Mouse (Mus musculus): Measurements from ENCODE around the gene Smpd2.

Smpd2 gene

GRCm38 (mm10) chr10:41509160-41509559, 19.0 kb upstream of the Smpd2 start:
- no peak for TF ChIP-seq GATA4 (IDR thresholded peaks at IDR 0.05; ENCODE audit: insufficient replicate concordance, low read length)

GRCm38 (mm10) chr10:41504996-41505395, 14.8 kb upstream of the Smpd2 start:
- no peak for TF ChIP-seq GATA4 (IDR thresholded peaks at IDR 0.05; ENCODE audit: insufficient replicate concordance, low read length)

DNA sequence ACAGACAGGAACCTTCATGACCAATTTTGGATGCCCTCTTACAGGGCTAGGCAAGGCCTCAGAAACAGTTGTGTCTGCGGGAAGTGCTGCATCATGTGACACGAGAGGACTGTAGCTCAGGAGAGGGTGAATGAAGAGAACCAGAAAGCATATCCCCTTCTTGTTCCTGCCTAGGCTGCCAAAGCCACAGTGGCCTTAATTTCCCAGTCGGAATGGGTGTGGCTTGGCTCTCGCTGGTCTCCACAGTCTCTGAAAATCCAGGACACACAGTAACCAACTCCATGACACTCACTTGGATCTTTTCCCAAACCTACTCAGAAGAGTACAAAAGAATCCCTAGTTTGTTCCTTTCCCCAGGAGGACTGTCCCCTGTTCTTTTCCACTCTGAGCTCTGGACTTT, 10.8 kb upstream of the Smpd2 start:
- TF ChIP-seq GATA4 (IDR thresholded peaks at IDR 0.05; ENCODE audit: insufficient replicate concordance, low read length), result no peak

DNA sequence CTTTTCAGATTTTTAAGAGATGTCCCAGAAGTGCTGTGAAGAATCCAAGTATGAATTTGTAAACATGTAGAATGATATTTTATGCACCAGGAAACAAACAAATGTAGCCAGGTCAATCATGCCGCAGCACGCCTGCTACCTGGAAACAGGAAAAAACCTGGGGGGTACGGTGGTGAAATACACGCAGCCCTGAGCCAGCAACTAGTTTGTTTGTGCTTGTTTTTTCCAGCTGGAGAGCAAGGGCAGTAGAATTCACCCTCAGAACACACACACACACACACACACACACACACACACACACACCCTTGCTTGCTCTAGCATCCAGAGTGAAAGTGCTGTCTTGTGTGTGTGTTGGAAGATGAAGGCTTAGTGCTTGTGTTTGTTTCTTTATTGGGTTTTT, 942 bp upstream of the Smpd2 start:
- no peak for TF ChIP-seq GATA4 (IDR thresholded peaks at IDR 0.05; ENCODE audit: insufficient replicate concordance, low read length)

DNA sequence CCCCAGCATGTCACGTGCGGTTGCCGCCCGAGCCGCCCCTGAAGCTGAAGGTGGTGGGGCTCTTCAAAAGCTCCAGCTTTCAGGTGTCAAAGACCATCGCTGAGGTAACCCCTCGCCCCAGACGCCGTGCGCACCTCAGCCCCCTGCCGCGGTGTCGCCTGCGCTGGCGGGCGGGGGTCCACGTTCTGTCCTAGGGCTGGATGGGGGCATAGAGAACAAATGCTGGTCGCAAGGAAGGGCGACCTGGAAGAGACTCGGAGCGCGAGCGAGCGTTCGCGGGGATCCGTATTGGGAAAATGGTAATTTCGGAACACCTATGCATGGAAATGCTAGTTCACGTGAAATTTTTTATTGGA, 327 bp upstream of the Smpd2 start:
- TF ChIP-seq GATA4 (IDR thresholded peaks at IDR 0.05; ENCODE audit: insufficient replicate concordance, low read length), result no peak

DNA sequence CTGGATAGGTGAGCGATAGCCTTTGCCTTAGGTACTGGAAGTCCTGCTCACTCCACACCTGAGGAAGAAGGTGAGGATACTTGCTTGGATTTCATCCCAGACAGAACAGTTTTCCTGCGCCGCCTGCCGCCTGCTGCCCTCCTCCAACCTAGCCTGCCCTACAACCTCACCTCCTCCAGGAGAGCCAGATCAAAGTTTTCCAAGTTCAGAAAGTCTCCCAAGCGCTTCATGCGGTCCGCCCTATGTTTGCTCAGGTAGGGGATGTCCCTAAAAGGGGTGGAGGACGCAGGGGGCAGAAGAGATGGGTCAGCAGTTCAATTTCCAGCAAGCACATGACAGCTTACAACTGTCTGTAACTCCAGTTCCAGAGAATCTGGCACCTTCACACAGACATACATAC, 875 bp downstream of the Smpd2 start:
- TF ChIP-seq GATA4 (IDR thresholded peaks at IDR 0.05; ENCODE audit: insufficient replicate concordance, low read length), result no peak

DNA sequence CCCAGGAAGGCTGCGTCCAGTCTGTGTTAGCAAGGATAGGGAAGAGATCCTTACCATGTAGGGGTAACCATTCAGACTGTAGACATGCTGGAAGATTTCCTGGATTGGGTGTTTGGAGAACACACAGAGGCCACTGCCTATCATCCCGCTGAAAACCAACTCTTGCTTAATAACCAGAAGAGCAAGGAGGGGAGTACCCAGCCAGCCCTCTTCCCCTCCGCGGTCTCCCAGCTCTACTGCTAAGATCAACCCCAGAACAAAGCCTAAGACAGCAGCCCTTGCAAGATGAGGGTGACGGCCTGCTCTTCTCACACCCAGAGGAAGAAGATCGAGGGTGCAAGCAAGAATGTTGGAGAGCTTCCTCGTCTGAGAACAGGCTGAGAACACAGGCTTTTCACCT, 1.3 kb downstream of the Smpd2 start:
- no peak for TF ChIP-seq GATA4 (IDR thresholded peaks at IDR 0.05; ENCODE audit: insufficient replicate concordance, low read length)

DNA sequence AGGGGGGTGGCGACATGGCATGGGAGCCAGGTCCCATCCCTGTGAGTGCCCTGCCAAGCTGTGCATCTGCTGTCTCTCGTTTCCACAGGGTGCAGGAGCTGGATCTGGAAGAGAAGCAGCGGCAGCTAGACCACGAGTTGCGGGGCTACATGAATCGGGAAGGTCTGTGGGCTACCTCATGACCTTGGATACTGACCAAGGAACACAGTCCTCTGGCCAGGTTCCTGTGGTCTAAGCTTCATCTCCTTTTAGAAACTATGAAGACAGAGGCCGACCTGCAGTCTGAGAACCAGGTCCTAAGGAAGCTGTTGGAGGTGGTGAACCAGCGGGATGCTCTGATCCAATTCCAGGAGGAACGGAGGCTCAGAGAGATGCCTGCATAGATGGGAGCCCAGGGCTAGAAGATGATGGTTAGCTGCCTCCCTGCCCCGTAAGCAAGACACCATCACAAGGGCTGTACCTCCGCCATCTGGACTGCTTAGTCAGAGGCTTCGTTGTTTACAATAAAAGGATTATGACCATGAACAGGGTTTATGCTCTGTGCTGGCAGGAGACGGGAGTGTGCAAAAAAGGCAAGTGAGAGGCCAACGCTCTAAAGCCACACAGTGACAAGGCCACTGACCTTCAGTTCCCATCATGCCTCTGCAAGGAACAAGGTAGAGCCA, 3.5 kb downstream of the Smpd2 start:
- no peak for TF ChIP-seq GATA4 (IDR thresholded peaks at IDR 0.05; ENCODE audit: insufficient replicate concordance, low read length)

DNA sequence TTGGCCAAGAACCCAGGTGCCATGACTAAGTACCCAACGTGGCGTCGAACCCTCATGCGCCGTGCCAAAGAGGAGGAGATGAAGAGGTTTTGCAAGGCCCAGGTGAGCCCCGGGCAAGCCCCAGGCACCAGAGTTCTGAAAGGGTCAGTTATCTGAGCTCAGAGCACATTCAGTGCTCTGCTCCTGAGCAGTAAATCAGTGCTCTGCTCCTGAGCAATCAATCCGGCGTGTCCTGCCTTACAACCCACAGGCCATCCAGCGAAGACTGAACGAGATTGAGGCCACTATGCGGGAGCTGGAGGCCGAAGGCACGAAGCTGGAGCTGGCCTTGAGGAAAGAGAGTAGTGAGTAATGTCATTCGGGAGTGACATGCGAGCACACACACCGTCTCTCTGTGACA, 4.4 kb downstream of the Smpd2 start:
- TF ChIP-seq GATA4 (IDR thresholded peaks at IDR 0.05; ENCODE audit: insufficient replicate concordance, low read length), result no peak

DNA sequence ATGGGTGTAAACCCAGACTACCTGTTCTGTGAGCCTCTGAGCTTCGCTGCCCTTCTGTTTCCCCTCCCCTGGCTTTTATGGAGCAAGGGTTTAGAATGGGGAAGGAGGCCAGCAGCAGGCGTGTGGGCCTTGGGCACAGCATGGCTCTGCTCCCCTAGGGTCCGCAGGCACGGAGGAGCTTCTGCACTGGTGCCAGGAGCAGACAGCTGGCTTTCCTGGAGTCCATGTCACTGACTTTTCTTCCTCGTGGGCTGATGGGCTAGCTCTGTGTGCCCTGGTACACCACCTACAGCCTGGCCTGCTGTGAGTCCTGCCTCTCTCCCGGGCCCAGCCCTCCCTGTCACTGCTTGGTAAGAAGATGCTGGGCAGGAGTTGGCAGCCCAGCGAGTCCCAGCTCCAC, 7.7 kb downstream of the Smpd2 start:
- no peak for TF ChIP-seq GATA4 (IDR thresholded peaks at IDR 0.05; ENCODE audit: insufficient replicate concordance, low read length)

DNA sequence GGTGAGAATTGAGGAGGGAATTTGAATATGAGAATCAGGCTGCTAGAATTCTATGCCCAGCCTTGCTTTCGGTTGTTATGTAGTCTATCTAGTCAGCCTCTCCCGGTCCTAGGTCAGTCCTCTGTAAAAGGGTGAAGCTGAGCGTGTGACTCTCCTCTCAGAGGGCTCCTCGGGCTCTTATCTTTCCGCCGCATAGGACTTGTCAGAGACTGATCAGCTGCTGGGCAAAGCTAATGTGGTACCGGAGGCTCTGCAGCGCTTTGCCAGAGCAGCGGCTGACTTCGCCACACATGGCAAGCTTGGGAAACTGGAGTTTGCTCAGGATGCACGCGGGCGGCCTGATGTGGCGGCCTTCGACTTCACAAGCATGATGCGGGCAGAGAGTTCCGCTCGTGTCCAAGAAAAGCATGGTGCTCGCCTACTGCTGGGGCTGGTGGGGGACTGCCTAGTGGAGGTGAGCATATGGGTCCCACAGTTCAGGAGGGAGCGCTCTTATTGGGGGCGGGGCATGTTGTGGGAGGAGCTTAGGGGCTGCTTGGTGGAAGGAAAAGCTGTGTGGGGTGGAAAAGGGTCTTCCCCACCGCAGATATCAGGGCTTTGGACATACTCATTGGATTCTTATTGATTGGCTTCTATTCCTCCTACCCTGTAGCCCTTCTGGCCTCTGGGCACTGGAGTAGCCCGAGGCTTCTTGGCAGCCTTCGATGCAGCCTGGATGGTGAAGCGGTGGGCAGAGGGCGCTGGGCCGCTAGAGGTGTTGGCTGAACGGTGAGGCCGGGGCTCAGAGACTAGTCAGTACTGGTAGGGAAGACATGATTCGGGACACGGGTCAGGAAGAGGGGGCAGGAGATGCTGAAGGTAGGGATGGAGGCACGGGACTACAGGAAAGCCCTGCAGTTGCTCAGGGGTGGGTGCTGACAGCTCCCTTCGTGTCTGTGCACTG, 9.0 kb downstream of the Smpd2 start:
- no peak for TF ChIP-seq GATA4 (IDR thresholded peaks at IDR 0.05; ENCODE audit: insufficient replicate concordance, low read length)

DNA sequence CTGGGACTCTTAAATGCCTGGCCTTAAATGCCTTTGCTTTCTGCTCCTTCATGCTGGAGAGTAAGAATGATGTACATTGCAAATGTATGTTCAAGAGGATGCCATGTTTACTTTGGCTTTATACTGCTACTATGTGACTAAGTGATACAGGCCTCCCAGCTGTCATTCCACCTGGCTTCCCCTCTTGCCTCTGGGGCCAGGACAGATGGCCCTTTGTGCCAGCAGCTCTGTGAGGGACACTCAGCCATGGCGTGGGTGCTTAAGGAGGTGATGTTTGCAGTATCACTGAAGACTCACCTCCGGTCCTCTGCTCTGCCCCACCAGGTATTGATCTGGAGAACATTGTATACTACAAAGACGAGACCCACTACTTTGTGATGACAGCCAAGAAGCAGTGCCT, 10.2 kb downstream of the Smpd2 start:
- no peak for TF ChIP-seq GATA4 (IDR thresholded peaks at IDR 0.05; ENCODE audit: insufficient replicate concordance, low read length)

DNA sequence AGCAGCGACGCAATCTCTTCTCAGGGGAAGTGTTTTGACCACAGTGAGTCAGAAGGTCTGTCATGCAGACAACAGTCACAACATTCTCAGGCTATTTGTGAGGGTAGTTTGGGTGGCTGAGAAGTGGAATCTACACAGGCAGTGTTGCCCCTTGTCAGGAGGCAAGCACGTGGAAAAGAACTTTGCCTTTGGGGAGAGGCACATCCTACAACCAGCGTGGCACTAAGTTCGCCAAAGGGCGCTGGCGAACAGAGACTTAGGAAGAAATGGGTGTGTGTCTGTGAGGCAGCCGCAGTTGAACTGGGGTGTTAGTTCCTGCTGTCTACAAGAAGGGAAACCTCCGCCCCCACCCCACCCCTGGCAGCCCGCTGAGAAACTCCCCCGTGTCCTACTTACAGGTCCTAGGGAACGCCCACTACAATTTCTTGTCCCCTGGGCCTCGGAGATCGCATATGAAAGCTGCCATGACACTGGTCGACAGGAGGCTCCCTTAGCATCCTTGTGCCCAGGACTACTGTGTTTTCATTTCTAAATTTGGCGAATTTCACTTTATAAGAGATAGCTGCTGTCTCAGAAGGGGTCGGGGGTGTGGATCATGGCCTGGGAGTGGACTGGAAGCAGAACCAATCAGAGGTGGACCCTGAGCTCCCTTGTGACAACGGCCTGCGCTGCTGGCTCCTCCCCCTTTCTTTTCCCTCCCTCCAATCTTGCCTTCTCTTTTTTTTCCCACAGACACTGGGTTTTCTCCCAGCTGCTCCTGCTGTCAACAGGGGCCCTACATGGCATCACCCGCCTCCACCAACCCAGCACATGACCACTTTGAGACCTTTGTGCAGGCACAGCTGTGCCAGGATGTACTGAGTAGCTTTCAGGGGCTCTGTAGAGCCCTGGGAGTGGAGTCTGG, 12.6 kb downstream of the Smpd2 start:
- no peak for TF ChIP-seq GATA4 (IDR thresholded peaks at IDR 0.05; ENCODE audit: insufficient replicate concordance, low read length)

DNA sequence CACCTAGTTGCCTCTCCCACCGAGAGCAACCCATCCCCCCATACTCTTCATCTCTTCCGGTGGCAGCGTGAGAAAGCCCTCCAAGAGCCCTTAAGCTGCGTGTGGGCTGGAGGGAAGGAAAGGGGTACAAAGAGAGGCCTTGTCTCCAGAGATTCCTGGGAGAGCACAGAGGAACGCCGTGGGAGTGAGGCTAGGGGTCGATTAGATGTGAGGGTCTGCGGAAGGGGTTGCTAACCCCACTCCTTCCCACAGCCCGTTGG, 13.2 kb downstream of the Smpd2 start:
- no peak for TF ChIP-seq GATA4 (IDR thresholded peaks at IDR 0.05; ENCODE audit: insufficient replicate concordance, low read length)

DNA sequence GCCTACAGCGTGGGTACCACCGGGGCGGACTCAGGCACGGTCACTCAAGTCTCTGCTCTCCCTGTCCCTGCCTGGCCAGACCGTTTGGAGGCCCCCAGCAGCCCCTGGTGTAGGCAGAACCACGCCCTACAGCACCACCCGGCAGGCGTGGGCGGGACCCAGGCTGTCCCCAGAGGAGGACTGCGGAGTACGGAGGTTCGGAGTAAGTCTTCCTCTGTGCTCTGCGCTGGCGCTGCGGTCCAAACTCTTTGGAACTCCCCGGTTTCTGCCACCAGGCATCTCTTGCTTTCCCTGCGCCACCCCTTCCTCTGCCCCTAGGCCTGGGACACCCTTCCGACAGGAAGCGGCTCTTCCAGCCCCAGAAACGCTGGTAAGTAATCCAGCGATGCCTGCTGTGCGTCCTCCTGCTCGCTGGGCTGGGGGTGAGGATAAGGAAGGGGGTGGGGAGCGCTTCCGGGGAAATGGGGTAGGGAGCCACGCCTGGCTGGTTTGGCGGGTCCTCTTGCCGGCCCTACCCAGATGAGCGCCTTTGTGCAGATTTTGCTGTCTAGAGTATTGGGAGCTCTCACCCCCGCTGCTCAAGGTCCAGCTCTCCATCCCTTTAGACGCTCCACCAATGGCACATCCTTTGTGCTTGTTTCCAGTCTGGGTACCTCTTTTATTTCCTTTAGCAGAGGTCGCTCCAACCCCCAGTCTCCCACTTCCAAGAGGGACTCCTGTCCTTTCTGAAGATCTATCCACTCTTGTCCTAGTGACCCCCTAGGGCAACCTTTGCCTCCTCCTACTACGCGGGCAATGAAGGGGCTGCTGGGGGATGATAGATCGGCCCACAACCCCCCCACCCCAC, 13.8 kb downstream of the Smpd2 start, which contains the start of gene Mical1:
Gene Mical1 (plus strand): TSS at position 144 of the 847 bp plus-strand sequence.
- no peak for TF ChIP-seq GATA4 (IDR thresholded peaks at IDR 0.05; ENCODE audit: insufficient replicate concordance, low read length)
